Mouse (Mus musculus) cerebellum, postnatal 25 days (tissue): ENCODE data around the gene Klf12.
"Not testable (repeated sequence)": the region's sequence is repeated elsewhere in the genome, so short reads cannot be mapped to it uniquely, and the experiment has no call there.

Experiments used
- DNase-seq, 2 experiments: peaks; one replicate each; pipeline ENCODE4 v3.0.0; 2021; ENCODE audit warnings: mixed read lengths in 2 of 2

Gene Klf12

GRCm38 (mm10) chr14:99856158-99857011 lies 428.1 kb downstream of the Klf12 start:
- no peak for DNase-seq

DNA sequence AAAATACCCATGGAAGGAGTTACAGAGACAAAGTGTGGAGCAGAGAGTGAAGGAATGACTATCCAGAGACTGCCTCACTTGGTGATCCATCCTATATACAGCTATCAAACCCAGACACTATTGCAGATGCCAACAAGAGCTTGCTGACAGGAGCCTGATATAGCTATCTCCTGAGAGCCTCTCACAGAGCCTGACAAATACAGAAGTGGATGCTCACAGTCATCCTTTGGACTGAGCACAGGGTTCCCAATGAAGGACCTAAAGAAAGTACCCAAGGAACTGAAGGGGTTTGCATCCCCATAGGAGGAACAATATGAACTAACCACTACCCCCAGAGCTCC lies 430.0 kb downstream of the Klf12 start:
- DNase-seq, result not testable (repeated sequence)

DNA sequence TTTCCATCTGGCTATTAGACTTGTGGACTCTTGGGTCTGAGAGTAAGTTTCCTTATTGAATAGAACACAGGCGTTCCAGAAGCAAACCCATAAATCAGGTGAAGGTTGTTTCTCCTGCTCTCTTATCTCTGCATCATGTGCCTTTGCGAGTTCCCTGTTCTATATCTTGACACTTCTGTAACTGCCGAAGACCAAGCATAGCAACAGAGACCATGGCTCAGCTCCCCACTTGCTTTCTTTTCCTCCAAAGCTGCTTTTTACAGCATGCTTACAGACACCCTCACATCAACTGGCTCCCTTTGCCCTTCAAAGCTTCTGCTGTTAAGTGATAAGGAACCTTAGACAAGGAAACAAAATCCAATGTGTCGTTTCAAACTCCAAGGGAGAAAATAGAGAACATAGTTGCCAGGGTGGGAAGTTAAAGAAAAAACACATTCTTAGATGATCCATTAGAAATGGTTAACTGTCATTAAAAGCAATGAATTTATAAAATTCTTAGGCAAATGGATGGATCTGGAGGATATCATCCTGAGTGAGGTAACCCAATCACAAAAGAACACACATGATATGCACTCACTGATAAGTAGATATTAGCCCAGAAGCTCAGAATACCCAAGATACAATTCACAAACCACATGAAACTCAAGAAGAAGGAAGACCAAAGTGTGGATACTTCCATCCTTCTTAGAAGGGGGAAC lies 430.6 kb downstream of the Klf12 start:
- DNase-seq, result not testable (repeated sequence)

GRCm38 (mm10) chr14:99850350-99850749 lies 434.1 kb downstream of the Klf12 start:
- no peak for DNase-seq

DNA sequence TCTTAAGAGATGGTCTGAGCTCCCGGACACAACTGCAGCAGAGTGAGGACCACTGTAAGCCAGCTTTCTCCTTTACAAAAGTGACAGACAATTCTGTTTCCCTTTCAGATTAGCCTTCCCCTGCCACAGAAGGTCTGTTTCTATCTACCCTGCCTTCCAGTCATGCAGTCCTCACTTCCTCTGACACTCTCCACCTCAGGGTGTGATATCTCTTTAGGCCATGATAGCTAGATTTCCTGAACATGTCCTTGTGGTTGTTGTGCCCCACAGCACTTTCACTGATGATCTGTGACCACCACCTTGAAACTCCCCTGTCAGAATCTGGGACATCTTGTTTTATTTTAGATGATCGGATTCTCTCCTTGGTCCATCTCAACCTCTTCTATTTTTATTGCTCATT lies 437.0 kb downstream of the Klf12 start:
- no peak for DNase-seq

- DNase-seq, result no peak
These were observed 457.8 kb downstream of the Klf12 start for GRCm38 (mm10) chr14:99826713-99827112.
